Mouse (Mus musculus): ENCODE measurements at regions not wholly inside any gene's neighbourhood (a gene's known extent, or its start where the extent isn't known, plus 50 kb on each side); places are given as distances from the start of the nearest gene placed in this dataset.

GRCm38 (mm10) chr11:112938035-112938434 is 156.0 kb downstream of the Sox9 start:
- WGBS = 90% methylated on average over 10 of the region's 10 CpGs
- H3K27ac ChIP-seq = no peak overlapping the region
- no peak overlapping the region for H3K4me3 ChIP-seq (replicated peaks)
- no peaks in the 10 kb centered on the region for H3K27me3 ChIP-seq
- H3K36me3 ChIP-seq = no peaks in the 10 kb centered on the region
- no peak for ATAC-seq (ENCODE audit: insufficient number of reproducible peaks, insufficient read depth, low FRiP score, low TSS enrichment, low read depth)
- H3K4me2 ChIP-seq = no peak overlapping the region
- H3K4me1 ChIP-seq (replicated peaks) = no peaks in the 10 kb centered on the region
- H3K9me3 ChIP-seq = no peaks in the 10 kb centered on the region
- no peak overlapping the region for H3K9ac ChIP-seq (replicated peaks)

GRCm38 (mm10) chr11:112951421-112951820 is 169.4 kb downstream of the Sox9 start:
- ATAC-seq (ENCODE audit: insufficient number of reproducible peaks, insufficient read depth, low FRiP score, low TSS enrichment, low read depth) = no peak

GRCm38 (mm10) chr11:112952356-112952755 is 170.3 kb downstream of the Sox9 start:
- Histone ChIP-seq H3K4me3 (replicated peaks) (no peak overlapping the region), H3K9ac (replicated peaks) (no peak overlapping the region), H3K36me3 (no peaks in the 10 kb centered on the region), H3K9me3 (no peaks in the 10 kb centered on the region), H3K27ac (no peak overlapping the region), H3K4me1 (replicated peaks) (peaks cover 26% of the 10 kb centered on the region), H3K27me3 (no peaks in the 10 kb centered on the region), H3K4me2 (no peak overlapping the region)
- 87% methylated on average over 10 of the region's 10 CpGs for WGBS
- ATAC-seq (ENCODE audit: insufficient number of reproducible peaks, insufficient read depth, low FRiP score, low TSS enrichment, low read depth) = no peak

More at GRCm38 (mm10) chr11:112951421-112951820, 169.4 kb downstream of the Sox9 start:
- Histone ChIP-seq H3K4me2 (no peak overlapping the region), H3K9me3 (no peaks in the 10 kb centered on the region), H3K27me3 (no peaks in the 10 kb centered on the region), H3K4me1 (replicated peaks) (peaks cover 26% of the 10 kb centered on the region), H3K27ac (no peak overlapping the region), H3K36me3 (no peaks in the 10 kb centered on the region), H3K9ac (replicated peaks) (no peak overlapping the region), H3K4me3 (replicated peaks) (no peak overlapping the region)
- 64% methylated on average over 4 of the region's 4 CpGs for WGBS

- Histone ChIP-seq H3K9me3 (no peaks in the 10 kb centered on the region), H3K27me3 (no peaks in the 10 kb centered on the region), H3K4me2 (no peak overlapping the region), H3K36me3 (no peaks in the 10 kb centered on the region), H3K4me3 (replicated peaks) (no peak overlapping the region), H3K4me1 (replicated peaks) (peaks cover 26% of the 10 kb centered on the region), H3K9ac (replicated peaks) (no peak overlapping the region), H3K27ac (peak overlapping the region; percentile 53; the same call in 1 of the 2 replicates)
- 0 out of 2 replicates have a peak, but pooled peaks have one; percentile 15 for ATAC-seq (ENCODE audit: insufficient number of reproducible peaks, insufficient read depth, low FRiP score, low TSS enrichment, low read depth)
- WGBS = 36% methylated on average over 4 of the region's 4 CpGs
Observed at GRCm38 (mm10) chr11:112953491-112953890, 171.5 kb downstream of the Sox9 start.

GRCm38 (mm10) chr11:112956748-112957440 is 174.9 kb downstream of the Sox9 start:
- WGBS = 79% methylated on average over 5 of the region's 5 CpGs
- no peak for ATAC-seq (ENCODE audit: insufficient number of reproducible peaks, insufficient read depth, low FRiP score, low TSS enrichment, low read depth)
- no peak overlapping the region for H3K9ac ChIP-seq (replicated peaks)
- H3K9me3 ChIP-seq = no peaks in the 10 kb centered on the region
- H3K4me1 ChIP-seq (replicated peaks) = peaks cover 31% of the 10 kb centered on the region
- H3K27me3 ChIP-seq = peaks cover 8% of the 10 kb centered on the region; the same call in 1 of the 2 replicates
- no peak overlapping the region for H3K4me3 ChIP-seq (replicated peaks)
- H3K27ac ChIP-seq = no peak overlapping the region
- H3K4me2 ChIP-seq = no peak overlapping the region
- no peaks in the 10 kb centered on the region for H3K36me3 ChIP-seq

- H3K4me3 ChIP-seq (replicated peaks) = no peak overlapping the region
- H3K27ac ChIP-seq = no peak overlapping the region
- peaks cover 8% of the 10 kb centered on the region; the same call in 1 of the 2 replicates for H3K27me3 ChIP-seq
- H3K9me3 ChIP-seq = no peaks in the 10 kb centered on the region
- H3K4me2 ChIP-seq = no peak overlapping the region
- 10% methylated on average over 5 of the region's 5 CpGs for WGBS
- H3K9ac ChIP-seq (replicated peaks) = no peak overlapping the region
- ATAC-seq (ENCODE audit: insufficient number of reproducible peaks, insufficient read depth, low FRiP score, low TSS enrichment, low read depth) = no peak
- peaks cover 12% of the 10 kb centered on the region for H3K4me1 ChIP-seq (replicated peaks)
- H3K36me3 ChIP-seq = no peaks in the 10 kb centered on the region
Observed at GRCm38 (mm10) chr11:112959609-112960008, 177.6 kb downstream of the Sox9 start.

GRCm38 (mm10) chr11:112973286-112973685 is 191.3 kb downstream of the Sox9 start:
- Histone ChIP-seq H3K27me3 (no peaks in the 10 kb centered on the region), H3K4me1 (replicated peaks) (peaks cover 19% of the 10 kb centered on the region), H3K9me3 (no peaks in the 10 kb centered on the region), H3K36me3 (no peaks in the 10 kb centered on the region), H3K4me3 (replicated peaks) (no peak overlapping the region), H3K27ac (no peak overlapping the region), H3K4me2 (no peak overlapping the region), H3K9ac (replicated peaks) (no peak overlapping the region)
- ATAC-seq (ENCODE audit: insufficient number of reproducible peaks, insufficient read depth, low FRiP score, low TSS enrichment, low read depth) = no peak
- 64% methylated on average over 8 of the region's 8 CpGs for WGBS

- no peaks in the 10 kb centered on the region for H3K27me3 ChIP-seq
- H3K4me1 ChIP-seq (replicated peaks) = peaks cover 27% of the 10 kb centered on the region
- no peak overlapping the region for H3K4me2 ChIP-seq
- no peak overlapping the region for H3K27ac ChIP-seq
- no peak overlapping the region for H3K4me3 ChIP-seq (replicated peaks)
- no peaks in the 10 kb centered on the region for H3K9me3 ChIP-seq
- 96% methylated on average over 7 of the region's 7 CpGs for WGBS
- no peaks in the 10 kb centered on the region for H3K36me3 ChIP-seq
- no peak overlapping the region for H3K9ac ChIP-seq (replicated peaks)
- ATAC-seq (ENCODE audit: insufficient number of reproducible peaks, insufficient read depth, low FRiP score, low TSS enrichment, low read depth) = no peak
Observed at GRCm38 (mm10) chr11:112974893-112975292, 192.9 kb downstream of the Sox9 start.

- H3K4me1 ChIP-seq (replicated peaks) = peaks cover 29% of the 10 kb centered on the region
- WGBS = 14% methylated on average over 12 of the region's 12 CpGs
Observed at GRCm38 (mm10) chr11:112976914-112977785, 195.1 kb downstream of the Sox9 start.

GRCm38 (mm10) chr11:112978884-112979283 is 196.9 kb downstream of the Sox9 start:
- Histone ChIP-seq H3K27me3 (no peaks in the 10 kb centered on the region), H3K4me1 (replicated peaks) (peaks cover 42% of the 10 kb centered on the region), H3K9ac (replicated peaks) (no peak overlapping the region), H3K36me3 (no peaks in the 10 kb centered on the region), H3K27ac (no peak overlapping the region), H3K4me2 (no peak overlapping the region), H3K9me3 (no peaks in the 10 kb centered on the region), H3K4me3 (replicated peaks) (no peak overlapping the region)
- WGBS = 29% methylated on average over 6 of the region's 6 CpGs
- ATAC-seq (ENCODE audit: insufficient number of reproducible peaks, insufficient read depth, low FRiP score, low TSS enrichment, low read depth) = no peak

More at GRCm38 (mm10) chr11:112976914-112977785, 195.1 kb downstream of the Sox9 start:
- ATAC-seq (ENCODE audit: insufficient number of reproducible peaks, insufficient read depth, low FRiP score, low TSS enrichment, low read depth) = peak; percentile 67; the same call in 1 of the 2 replicates
- H3K36me3 ChIP-seq = no peaks in the 10 kb centered on the region
- no peak overlapping the region for H3K4me3 ChIP-seq (replicated peaks)
- no peaks in the 10 kb centered on the region for H3K27me3 ChIP-seq
- H3K27ac ChIP-seq = peak overlapping the region; percentile 74
- no peak overlapping the region; the same call in 1 of the 2 replicates for H3K9ac ChIP-seq (replicated peaks)
- H3K4me2 ChIP-seq = peak overlapping the region; percentile 19
- no peaks in the 10 kb centered on the region for H3K9me3 ChIP-seq

GRCm38 (mm10) chr11:112979413-112979812 is 197.4 kb downstream of the Sox9 start:
- Histone ChIP-seq H3K9me3 (no peaks in the 10 kb centered on the region), H3K4me3 (replicated peaks) (no peak overlapping the region), H3K9ac (replicated peaks) (no peak overlapping the region), H3K27me3 (no peaks in the 10 kb centered on the region), H3K4me1 (replicated peaks) (peaks cover 42% of the 10 kb centered on the region), H3K27ac (no peak overlapping the region), H3K4me2 (no peak overlapping the region), H3K36me3 (no peaks in the 10 kb centered on the region)
- ATAC-seq (ENCODE audit: insufficient number of reproducible peaks, insufficient read depth, low FRiP score, low TSS enrichment, low read depth) = no peak
- 68% methylated on average over 10 of the region's 10 CpGs for WGBS
